Mouse (Mus musculus): Measurements from ENCODE around the gene Stx8. TPM values are rescaled to one million over a fixed set of nuclear protein-coding genes. Genes with fewer than 3 reads are reported as not detected.

Stx8 gene
- polyA plus RNA-seq, 1 experiment from 2014 or later, result 59.2 TPM

GRCm38 (mm10) chr11:68051305-68051704 is 85.3 kb downstream of the Stx8 start:
- no peak overlapping the region for H3K27ac ChIP-seq (ENCODE audit: low read depth, low read length)
- no peaks in the 10 kb centered on the region for H3K27me3 ChIP-seq (ENCODE audit: control insufficient read depth, insufficient read depth, low read length)
- H3K9me3 ChIP-seq (replicated peaks; ENCODE audit: control insufficient read depth, low read length), result no peaks in the 10 kb centered on the region
- WGBS (ENCODE audit: insufficient replicate concordance), result 92% methylated on average over 4 of the region's 4 CpGs
- no peaks in the 10 kb centered on the region for H3K36me3 ChIP-seq (ENCODE audit: control insufficient read depth, insufficient read depth, low read length)
- no peak for ATAC-seq (replicated peaks; ENCODE audit: insufficient number of reproducible peaks, low FRiP score, low TSS enrichment)
- H3K9ac ChIP-seq (ENCODE audit: low read depth, low read length), result no peak overlapping the region
- no peaks in the 10 kb centered on the region for H3K4me1 ChIP-seq (ENCODE audit: control insufficient read depth, insufficient read depth, low read length)
- H3K4me3 ChIP-seq (ENCODE audit: low read depth, low read length), result no peak overlapping the region
- no peak overlapping the region for H3K4me2 ChIP-seq

GRCm38 (mm10) chr11:68058466-68059201 is 92.6 kb downstream of the Stx8 start:
- WGBS (ENCODE audit: insufficient replicate concordance), result 64% methylated on average over 5 of the region's 5 CpGs

GRCm38 (mm10) chr11:68060651-68061050 is 94.7 kb downstream of the Stx8 start:
- no peak overlapping the region for H3K9ac ChIP-seq (ENCODE audit: low read depth, low read length)
- H3K36me3 ChIP-seq (ENCODE audit: control insufficient read depth, insufficient read depth, low read length), result no peaks in the 10 kb centered on the region
- H3K9me3 ChIP-seq (replicated peaks; ENCODE audit: control insufficient read depth, low read length), result no peaks in the 10 kb centered on the region
- peaks cover 4% of the 10 kb centered on the region; the same call in 1 of the 2 replicates for H3K4me1 ChIP-seq (ENCODE audit: control insufficient read depth, insufficient read depth, low read length)
- H3K4me2 ChIP-seq, result no peak overlapping the region
- ATAC-seq (replicated peaks; ENCODE audit: insufficient number of reproducible peaks, low FRiP score, low TSS enrichment), result no peak
- no peak overlapping the region for H3K27ac ChIP-seq (ENCODE audit: low read depth, low read length)
- no peak overlapping the region for H3K4me3 ChIP-seq (ENCODE audit: low read depth, low read length)
- H3K27me3 ChIP-seq (ENCODE audit: control insufficient read depth, insufficient read depth, low read length), result no peaks in the 10 kb centered on the region
- 35% methylated on average over 4 of the region's 4 CpGs for WGBS (ENCODE audit: insufficient replicate concordance)

More at GRCm38 (mm10) chr11:68058466-68059201, 92.6 kb downstream of the Stx8 start:
- no peak for ATAC-seq (replicated peaks; ENCODE audit: insufficient number of reproducible peaks, low FRiP score, low TSS enrichment)
- no peak overlapping the region for H3K27ac ChIP-seq (ENCODE audit: low read depth, low read length)
- peaks cover 4% of the 10 kb centered on the region; the same call in 1 of the 2 replicates for H3K4me1 ChIP-seq (ENCODE audit: control insufficient read depth, insufficient read depth, low read length)
- H3K9me3 ChIP-seq (replicated peaks; ENCODE audit: control insufficient read depth, low read length), result no peaks in the 10 kb centered on the region
- H3K27me3 ChIP-seq (ENCODE audit: control insufficient read depth, insufficient read depth, low read length), result no peaks in the 10 kb centered on the region
- no peak overlapping the region for H3K9ac ChIP-seq (ENCODE audit: low read depth, low read length)
- H3K4me3 ChIP-seq (ENCODE audit: low read depth, low read length), result no peak overlapping the region
- H3K4me2 ChIP-seq, result no peak overlapping the region
- no peaks in the 10 kb centered on the region for H3K36me3 ChIP-seq (ENCODE audit: control insufficient read depth, insufficient read depth, low read length)

GRCm38 (mm10) chr11:68062116-68062515 is 96.1 kb downstream of the Stx8 start:
- no peak overlapping the region for H3K27ac ChIP-seq (ENCODE audit: low read depth, low read length)
- H3K9me3 ChIP-seq (replicated peaks; ENCODE audit: control insufficient read depth, low read length), result no peaks in the 10 kb centered on the region

GRCm38 (mm10) chr11:68067806-68068205 is 101.8 kb downstream of the Stx8 start:
- 0 out of 2 replicates have a peak, but pooled peaks cover 1% of the 10 kb centered on the region for H3K4me1 ChIP-seq (ENCODE audit: control insufficient read depth, insufficient read depth, low read length)
- 79% methylated on average over 10 of the region's 10 CpGs for WGBS (ENCODE audit: insufficient replicate concordance)
- no peak for ATAC-seq (replicated peaks; ENCODE audit: insufficient number of reproducible peaks, low FRiP score, low TSS enrichment)
- no peak overlapping the region for H3K9ac ChIP-seq (ENCODE audit: low read depth, low read length)
- H3K9me3 ChIP-seq (replicated peaks; ENCODE audit: control insufficient read depth, low read length), result no peaks in the 10 kb centered on the region
- H3K27me3 ChIP-seq (ENCODE audit: control insufficient read depth, insufficient read depth, low read length), result no peaks in the 10 kb centered on the region
- H3K4me3 ChIP-seq (ENCODE audit: low read depth, low read length), result no peak overlapping the region
- H3K4me2 ChIP-seq, result no peak overlapping the region
- H3K27ac ChIP-seq (ENCODE audit: low read depth, low read length), result no peak overlapping the region
- no peaks in the 10 kb centered on the region for H3K36me3 ChIP-seq (ENCODE audit: control insufficient read depth, insufficient read depth, low read length)

More at GRCm38 (mm10) chr11:68062116-68062515, 96.1 kb downstream of the Stx8 start:
- no peaks in the 10 kb centered on the region for H3K27me3 ChIP-seq (ENCODE audit: control insufficient read depth, insufficient read depth, low read length)
- H3K4me3 ChIP-seq (ENCODE audit: low read depth, low read length), result no peak overlapping the region
- 75% methylated on average over 2 of the region's 2 CpGs for WGBS (ENCODE audit: insufficient replicate concordance)
- H3K36me3 ChIP-seq (ENCODE audit: control insufficient read depth, insufficient read depth, low read length), result no peaks in the 10 kb centered on the region
- peaks cover 4% of the 10 kb centered on the region; the same call in 1 of the 2 replicates for H3K4me1 ChIP-seq (ENCODE audit: control insufficient read depth, insufficient read depth, low read length)
- ATAC-seq (replicated peaks; ENCODE audit: insufficient number of reproducible peaks, low FRiP score, low TSS enrichment), result no peak
- no peak overlapping the region for H3K9ac ChIP-seq (ENCODE audit: low read depth, low read length)
- H3K4me2 ChIP-seq, result no peak overlapping the region

GRCm38 (mm10) chr11:68070086-68070485 is 104.1 kb downstream of the Stx8 start:
- H3K27ac ChIP-seq (ENCODE audit: low read depth, low read length), result no peak overlapping the region
- H3K9ac ChIP-seq (ENCODE audit: low read depth, low read length), result no peak overlapping the region
- no peak overlapping the region for H3K4me3 ChIP-seq (ENCODE audit: low read depth, low read length)
- no peak overlapping the region for H3K4me2 ChIP-seq
- H3K27me3 ChIP-seq (ENCODE audit: control insufficient read depth, insufficient read depth, low read length), result no peaks in the 10 kb centered on the region
- 69% methylated on average over 3 of the region's 3 CpGs for WGBS (ENCODE audit: insufficient replicate concordance)
- no peaks in the 10 kb centered on the region for H3K9me3 ChIP-seq (replicated peaks; ENCODE audit: control insufficient read depth, low read length)
- H3K36me3 ChIP-seq (ENCODE audit: control insufficient read depth, insufficient read depth, low read length), result no peaks in the 10 kb centered on the region
- H3K4me1 ChIP-seq (ENCODE audit: control insufficient read depth, insufficient read depth, low read length), result 0 out of 2 replicates have a peak, but pooled peaks cover 5% of the 10 kb centered on the region
- ATAC-seq (replicated peaks; ENCODE audit: insufficient number of reproducible peaks, low FRiP score, low TSS enrichment), result no peak

- ATAC-seq (replicated peaks; ENCODE audit: insufficient number of reproducible peaks, low FRiP score, low TSS enrichment), result no peak
- H3K9me3 ChIP-seq (replicated peaks; ENCODE audit: control insufficient read depth, low read length), result no peaks in the 10 kb centered on the region
Observed at GRCm38 (mm10) chr11:68071836-68072235, 105.8 kb downstream of the Stx8 start.

GRCm38 (mm10) chr11:68072597-68073210 is 106.7 kb downstream of the Stx8 start:
- Histone ChIP-seq H3K27ac (ENCODE audit: low read depth, low read length) (peak overlapping the region; percentile 22; the same call in 1 of the 2 replicates), H3K27me3 (ENCODE audit: control insufficient read depth, insufficient read depth, low read length) (no peaks in the 10 kb centered on the region)
- 63% methylated on average over 11 of the region's 11 CpGs for WGBS (ENCODE audit: insufficient replicate concordance)

More at GRCm38 (mm10) chr11:68071836-68072235, 105.8 kb downstream of the Stx8 start:
- H3K9ac ChIP-seq (ENCODE audit: low read depth, low read length), result no peak overlapping the region
- H3K4me1 ChIP-seq (ENCODE audit: control insufficient read depth, insufficient read depth, low read length), result 0 out of 2 replicates have a peak, but pooled peaks cover 5% of the 10 kb centered on the region
- no peak overlapping the region for H3K4me2 ChIP-seq
- H3K27ac ChIP-seq (ENCODE audit: low read depth, low read length), result no peak overlapping the region
- H3K36me3 ChIP-seq (ENCODE audit: control insufficient read depth, insufficient read depth, low read length), result no peaks in the 10 kb centered on the region
- no peak overlapping the region for H3K4me3 ChIP-seq (ENCODE audit: low read depth, low read length)
- 68% methylated on average over 5 of the region's 5 CpGs for WGBS (ENCODE audit: insufficient replicate concordance)
- no peaks in the 10 kb centered on the region for H3K27me3 ChIP-seq (ENCODE audit: control insufficient read depth, insufficient read depth, low read length)

More at GRCm38 (mm10) chr11:68072597-68073210, 106.7 kb downstream of the Stx8 start:
- Histone ChIP-seq H3K9me3 (replicated peaks; ENCODE audit: control insufficient read depth, low read length) (no peaks in the 10 kb centered on the region), H3K4me3 (ENCODE audit: low read depth, low read length) (no peak overlapping the region), H3K36me3 (ENCODE audit: control insufficient read depth, insufficient read depth, low read length) (no peaks in the 10 kb centered on the region), H3K9ac (ENCODE audit: low read depth, low read length) (no peak overlapping the region), H3K4me1 (ENCODE audit: control insufficient read depth, insufficient read depth, low read length) (0 out of 2 replicates have a peak, but pooled peaks cover 5% of the 10 kb centered on the region), H3K4me2 (no peak overlapping the region)
- no peak for ATAC-seq (replicated peaks; ENCODE audit: insufficient number of reproducible peaks, low FRiP score, low TSS enrichment)

All from heart, embryonic 11.5 days (tissue).